Mouse (Mus musculus) erythroblast, adult 5-6 weeks (primary cell): ENCODE results near the gene Vsnl1. TPM values are rescaled to one million over a fixed set of nuclear protein-coding genes. Genes with fewer than 3 reads are reported as not detected.

Experiments
- ATAC-seq: replicated peaks from 2 replicates; pipeline ENCODE4 v1.8.0; 2016; ENCODE audit warnings: moderate number of reproducible peaks, mild to moderate bottlenecking, moderate TSS enrichment, inconsistent platforms; ENCODE audit not compliant: poor library complexity, low FRiP score, severe bottlenecking
- total RNA-seq, 2 experiments: library from RNA; stranded (forward) in 1 of 2; stranded (reverse) in 1 of 2; fragments of 150-400 nt in 1 of 2; fragments of 200-764, 138-1000 nt in 1 of 2; gene quantifications; 2 replicates each; pipeline versions ENCODE4 v1.2.3 to v1.2.4; 2015 to 2017; ENCODE audit warnings: low replicate concordance in 2 of 2

The Vsnl1 gene
- total RNA-seq, 2 experiments from 2014 or later = not detected

- ATAC-seq = no peak
Measured at GRCm38 (mm10) chr12:11391244-11391949, 45.0 kb downstream of the Vsnl1 start.

GRCm38 (mm10) chr12:11389141-11389540 is 47.3 kb downstream of the Vsnl1 start:
- ATAC-seq = no peak

GRCm38 (mm10) chr12:11384754-11385153 is 51.7 kb downstream of the Vsnl1 start:
- ATAC-seq = no peak

- no peak for ATAC-seq
Measured at GRCm38 (mm10) chr12:11379396-11379795, 57.0 kb downstream of the Vsnl1 start.

- no peak for ATAC-seq
Measured at GRCm38 (mm10) chr12:11370056-11370455, 66.4 kb downstream of the Vsnl1 start.

GRCm38 (mm10) chr12:11367099-11367765 is 69.2 kb downstream of the Vsnl1 start:
- no peak for ATAC-seq

- ATAC-seq = no peak
Measured at GRCm38 (mm10) chr12:11364870-11365269, 71.5 kb downstream of the Vsnl1 start.

- no peak for ATAC-seq
Measured at GRCm38 (mm10) chr12:11362435-11362834, 74.0 kb downstream of the Vsnl1 start.

- ATAC-seq = no peak
Measured at GRCm38 (mm10) chr12:11350895-11351294, 85.5 kb downstream of the Vsnl1 start.

GRCm38 (mm10) chr12:11349870-11350269 is 86.5 kb downstream of the Vsnl1 start:
- no peak for ATAC-seq

GRCm38 (mm10) chr12:11348423-11348822 is 88.0 kb downstream of the Vsnl1 start:
- no peak for ATAC-seq

- ATAC-seq = no peak
Measured at GRCm38 (mm10) chr12:11345963-11346362, 90.5 kb downstream of the Vsnl1 start.

GRCm38 (mm10) chr12:11342020-11342600 is 94.3 kb downstream of the Vsnl1 start:
- ATAC-seq = no peak

- no peak for ATAC-seq
Measured at GRCm38 (mm10) chr12:11338251-11338650, 98.2 kb downstream of the Vsnl1 start.

GRCm38 (mm10) chr12:11336845-11337244 is 99.6 kb downstream of the Vsnl1 start:
- no peak for ATAC-seq

- no peak for ATAC-seq
Measured at GRCm38 (mm10) chr12:11326483-11326882, 109.9 kb downstream of the Vsnl1 start.

GRCm38 (mm10) chr12:11324480-11324879 is 111.9 kb downstream of the Vsnl1 start:
- ATAC-seq = no peak

GRCm38 (mm10) chr12:11317671-11318070 is 118.7 kb downstream of the Vsnl1 start:
- ATAC-seq = no peak

GRCm38 (mm10) chr12:11313840-11314239 is 122.6 kb downstream of the Vsnl1 start:
- ATAC-seq = no peak

- no peak for ATAC-seq
Measured at GRCm38 (mm10) chr12:11311106-11311505, 125.3 kb downstream of the Vsnl1 start.
